Mouse (Mus musculus) ES-E14 (cell line): ENCODE data around the gene Rnf167. TPM values are rescaled to one million over a fixed set of nuclear protein-coding genes. Genes with fewer than 3 reads are reported as not detected.

Experiments used
- DNase-seq: peaks from one replicate; pipeline ENCODE4 v3.0.0-alpha.2; 2013; ENCODE audit warnings: low read depth, low spot score
- H3K27ac ChIP-seq: 2 replicates; pipeline ENCODE4 v1.5.1; 2012; ENCODE audit warnings: low read depth, mild to moderate bottlenecking, low read length, moderate library complexity, mixed read lengths; ENCODE audit not compliant: poor library complexity, insufficient read depth, severe bottlenecking
- H3K36me3 ChIP-seq: 2 replicates; pipeline ENCODE4 v1.6.1; 2012; ENCODE audit warnings: mild to moderate bottlenecking, low read length, moderate library complexity, mixed read lengths; ENCODE audit not compliant: control insufficient read depth, poor library complexity, insufficient read depth, severe bottlenecking
- H3K4me1 ChIP-seq, 2 experiments: fragments of 150-350 bp in 1 of 2; sonication (generic) in 1 of 2; 2 replicates each; pipeline ENCODE4 v1.6.1; 2012; ENCODE audit warnings: low read length in 2 of 2, mild to moderate bottlenecking in 1 of 2, mixed read lengths in 1 of 2; ENCODE audit not compliant: control insufficient read depth in 2 of 2, insufficient read depth in 2 of 2, poor library complexity in 1 of 2
- H3K4me3 ChIP-seq, 2 experiments: fragments of 150-350 bp in 1 of 2; sonication (generic) in 1 of 2; 2 replicates each; pipeline ENCODE4 v1.5.1; 2012; ENCODE audit warnings: low read length in 2 of 2, low read depth in 1 of 2, mild to moderate bottlenecking in 1 of 2, mixed read lengths in 1 of 2; ENCODE audit not compliant: insufficient read depth in 1 of 2, poor library complexity in 1 of 2, severe bottlenecking in 1 of 2
- H3K9ac ChIP-seq: 2 replicates; pipeline ENCODE4 v1.6.1; 2012; ENCODE audit warnings: low read depth, mild to moderate bottlenecking, low read length, mixed read lengths; ENCODE audit not compliant: poor library complexity, insufficient read depth, severe bottlenecking
- H3K9me3 ChIP-seq: fragments of 150-350 bp; sonication (generic); 2 replicates; pipeline ENCODE4 v1.6.1; 2012; ENCODE audit warnings: low read depth, mild to moderate bottlenecking, low read length; ENCODE audit not compliant: control insufficient read depth, insufficient read depth
- CHD2 ChIP-seq: IDR thresholded peaks from 2 replicates; pipeline ENCODE4 v1.6.1; 2014; ENCODE audit warnings: mild to moderate bottlenecking, low read depth, low read length, inconsistent platforms
- HCFC1 ChIP-seq: IDR thresholded peaks from 2 replicates; pipeline ENCODE4 v1.6.1; 2012; ENCODE audit warnings: low read length, inconsistent platforms, borderline replicate concordance; ENCODE audit not compliant: insufficient read depth
- MAFK ChIP-seq: IDR thresholded peaks from 2 replicates; pipeline ENCODE4 v1.6.1; 2014; ENCODE audit warnings: mild to moderate bottlenecking, low read depth, low read length, inconsistent platforms; ENCODE audit not compliant: insufficient read depth
- ZC3H11A ChIP-seq: IDR thresholded peaks from 2 replicates; pipeline ENCODE4 v1.6.1; 2012; ENCODE audit warnings: low read depth, mild to moderate bottlenecking, inconsistent platforms, low read length, borderline replicate concordance
- ZNF384 ChIP-seq: IDR thresholded peaks from 2 replicates; pipeline ENCODE4 v1.6.1; 2012; ENCODE audit warnings: low read depth, low read length, inconsistent platforms
- in situ Hi-C, 2 experiments: fragments of 600-800 bp; cut with MboI; formaldehyde crosslinking; loops; one replicate each; pipeline ENCODE4 v1.15.1; 2025; ENCODE audit warnings: low sequenced_read_pairs in 2 of 2, inconsistent platforms in 1 of 2; ENCODE audit not compliant: unreplicated experiment in 2 of 2
- total RNA-seq: library from RNA; depleted of rRNA; stranded (reverse); fragments of 300-350 nt; gene quantifications from 2 replicates; pipeline ENCODE4 v1.2.3, GENCODE M21; 2012

The Rnf167 gene
- total RNA-seq, 1 experiment, result 113 TPM

DNA sequence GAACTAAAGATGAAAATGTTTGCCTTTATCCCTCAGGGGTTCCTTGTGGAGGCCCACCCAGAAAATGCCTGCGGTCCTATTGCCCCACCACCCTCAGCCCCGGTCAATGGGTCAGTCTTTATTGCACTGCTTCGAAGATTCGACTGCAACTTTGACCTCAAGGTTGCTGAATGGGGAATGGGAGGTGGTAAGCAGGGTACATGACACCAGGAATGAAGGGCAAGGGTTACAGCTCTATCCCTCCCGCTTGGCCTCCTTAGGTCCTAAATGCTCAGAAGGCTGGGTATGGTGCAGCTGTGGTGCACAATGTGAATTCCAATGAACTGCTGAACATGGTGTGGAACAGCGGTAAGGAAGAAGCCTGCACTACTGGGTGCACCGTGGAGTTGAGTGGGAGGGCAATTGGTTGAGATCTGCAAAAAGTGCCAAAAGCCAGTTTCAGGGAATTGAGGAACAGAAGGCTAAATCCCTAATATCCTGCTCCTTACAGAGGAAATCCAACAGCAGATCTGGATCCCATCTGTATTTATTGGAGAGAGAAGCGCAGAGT is 2.2 kb downstream of the Rnf167 start:
- Histone ChIP-seq H3K9ac (no peak overlapping the region), H3K36me3 (peaks cover 61% of the 10 kb centered on the region)

DNA sequence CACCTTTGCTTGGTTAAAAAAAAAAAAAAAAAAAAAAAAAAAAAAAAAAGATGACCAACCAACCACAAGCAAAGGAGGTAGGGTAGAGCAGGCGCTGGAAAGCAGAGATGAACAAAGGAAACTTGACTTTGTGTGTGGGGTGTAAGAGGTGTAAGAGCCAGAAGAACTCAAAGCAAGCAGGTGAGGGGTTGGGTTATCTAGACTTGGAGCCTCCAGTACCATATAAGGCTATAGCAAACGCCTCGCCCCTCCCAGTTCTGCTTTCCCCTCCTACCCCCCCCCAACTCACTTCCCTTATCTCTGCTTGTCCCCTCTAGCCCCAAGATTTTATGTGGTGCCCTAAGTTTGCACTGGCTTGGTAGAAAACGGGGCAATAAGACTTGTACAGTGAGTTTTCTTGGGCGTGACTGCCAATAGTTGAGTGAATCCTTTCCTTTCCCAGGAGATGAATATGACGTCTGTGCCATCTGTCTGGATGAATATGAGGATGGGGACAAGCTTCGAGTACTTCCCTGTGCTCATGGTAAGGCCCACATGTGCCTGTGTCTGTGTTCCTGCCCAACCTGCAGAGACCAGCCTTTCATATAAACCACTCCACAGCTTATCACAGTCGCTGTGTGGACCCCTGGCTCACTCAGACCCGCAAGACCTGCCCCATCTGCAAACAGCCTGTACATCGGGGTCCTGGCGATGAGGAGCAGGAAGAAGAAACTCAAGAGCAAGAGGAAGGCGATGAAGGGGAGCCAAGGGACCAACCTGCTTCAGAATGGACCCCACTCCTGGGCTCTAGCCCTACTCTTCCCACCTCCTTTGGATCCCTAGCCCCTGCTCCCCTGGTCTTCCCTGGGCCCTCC is 3.5 kb downstream of the Rnf167 start:
- Histone ChIP-seq H3K27ac (no peak overlapping the region; the same call in 1 of the 2 replicates), H3K9me3 (no peaks in the 10 kb centered on the region), H3K4me1 (peaks cover 0 to 5% of the 10 kb centered on the region in 2 experiments; a peak in 2 of 4 replicates), H3K4me3 (no peak overlapping the region), H3K9ac (no peak overlapping the region), H3K36me3 (peaks cover 48% of the 10 kb centered on the region)
- in situ Hi-C loops, result no loop called here
- no peak for DNase-seq
- TF ChIP-seq MAFK, result no peak
- peak; percentile 88 for TF ChIP-seq ZNF384
- no peak for TF ChIP-seq ZC3H11A
- TF ChIP-seq CHD2, result no peak
- TF ChIP-seq HCFC1, result no peak

More for the DNA sequence above, 2.2 kb downstream of the Rnf167 start:
- in situ Hi-C loops, result no loop called here
- no peak overlapping the region for H3K4me3 ChIP-seq
- no peak overlapping the region for H3K27ac ChIP-seq
- H3K4me1 ChIP-seq, result peaks cover 0 to 10% of the 10 kb centered on the region in 2 experiments; a peak in 2 of 4 replicates
- H3K9me3 ChIP-seq, result no peaks in the 10 kb centered on the region
- no peak for DNase-seq
- TF ChIP-seq MAFK, result no peak
- no peak for TF ChIP-seq HCFC1
- TF ChIP-seq ZNF384, result no peak
- TF ChIP-seq ZC3H11A, result no peak
- TF ChIP-seq CHD2, result no peak

DNA sequence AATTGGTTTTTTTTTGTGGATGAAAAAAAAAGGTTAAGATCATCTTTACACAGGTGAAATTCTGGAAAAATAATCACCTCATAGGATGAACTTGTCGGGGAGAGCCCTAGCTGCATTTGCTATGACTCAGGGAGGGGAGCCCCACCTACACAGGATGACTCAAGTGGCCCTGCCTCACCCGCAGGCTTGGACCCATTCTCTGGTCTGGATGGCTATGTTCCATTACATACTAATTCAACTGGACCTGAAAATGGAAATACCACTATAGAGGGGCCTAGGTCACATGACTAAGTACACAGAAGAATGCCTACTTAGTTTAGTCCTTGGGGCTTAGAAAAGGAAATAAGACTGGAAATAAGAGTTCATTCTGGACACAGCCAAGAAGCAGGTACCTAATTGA is 4.4 kb downstream of the Rnf167 start:
- peaks cover 44% of the 10 kb centered on the region for H3K36me3 ChIP-seq
- H3K9ac ChIP-seq, result no peak overlapping the region
- in situ Hi-C loops, result no loop called here
- H3K4me3 ChIP-seq, result no peak overlapping the region
- no peak overlapping the region for H3K27ac ChIP-seq
- no peaks in the 10 kb centered on the region for H3K9me3 ChIP-seq
- TF ChIP-seq ZC3H11A (no peak), CHD2 (no peak), HCFC1 (no peak), ZNF384 (no peak), MAFK (no peak)
- H3K4me1 ChIP-seq, result peaks cover 0 to 2% of the 10 kb centered on the region in 2 experiments; a peak in 1 of 4 replicates
- DNase-seq, result no peak

DNA sequence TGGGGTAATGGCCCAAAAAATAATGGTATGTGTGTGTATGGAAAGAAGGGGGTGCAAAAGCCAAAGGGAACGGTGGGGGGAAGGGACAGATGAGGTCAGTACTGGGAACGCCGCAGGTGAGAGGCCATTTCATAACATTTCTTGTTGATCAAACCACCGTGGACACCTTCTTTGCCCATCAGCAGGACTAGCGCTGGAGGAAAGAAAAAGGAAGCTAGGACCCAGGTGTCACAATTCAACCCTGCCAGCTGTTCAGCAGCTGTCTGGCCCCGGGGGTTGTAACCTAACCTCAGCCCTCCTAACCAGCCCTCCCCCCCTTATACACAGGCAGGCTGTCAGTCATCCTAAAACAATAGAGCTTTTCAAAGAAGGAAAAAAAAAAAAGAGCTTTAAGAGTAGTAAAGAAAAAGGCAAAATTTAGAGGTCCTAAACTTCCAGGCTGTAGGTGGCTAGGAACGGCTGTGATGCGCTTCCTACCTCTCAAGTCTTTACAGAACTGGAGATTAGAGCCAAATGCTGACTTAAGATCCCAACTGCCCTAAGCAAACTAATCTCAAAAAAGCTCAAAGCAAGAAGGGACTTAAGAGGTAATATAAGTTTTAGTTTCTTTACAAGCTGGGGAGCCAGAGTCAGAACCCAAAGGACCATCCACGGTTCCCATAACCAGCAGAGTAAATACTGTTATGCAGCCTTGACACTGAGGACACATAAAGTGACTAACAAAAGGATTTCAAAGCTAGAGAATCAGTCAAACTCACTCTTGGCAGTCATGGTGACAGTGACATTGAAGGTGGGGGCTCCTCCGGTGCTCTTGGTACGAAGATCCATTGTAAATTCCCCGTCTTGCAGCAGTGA is 5.2 kb downstream of the Rnf167 start:
- peak overlapping the region; percentile 89 to 98 for H3K4me3 ChIP-seq
- in situ Hi-C loops, result no loop called here
- no peaks in the 10 kb centered on the region for H3K9me3 ChIP-seq
- peak overlapping the region; percentile 17; the same call in 1 of the 2 replicates for H3K9ac ChIP-seq
- no peak for TF ChIP-seq ZC3H11A
- peak; percentile 51; the same call in 1 of the 2 replicates for TF ChIP-seq CHD2
- H3K36me3 ChIP-seq, result peaks cover 44% of the 10 kb centered on the region
- no peak for DNase-seq
- no peak overlapping the region for H3K27ac ChIP-seq
- H3K4me1 ChIP-seq, result peaks cover 2 to 8% of the 10 kb centered on the region in 2 experiments; a peak in 2 of 4 replicates
